Mouse (Mus musculus) olfactory bulb, adult 2 months (tissue): ENCODE results near the gene Celf3. TPM values are rescaled to one million over a fixed set of nuclear protein-coding genes. Genes with fewer than 3 reads are reported as not detected.

Experiments used
- H3K27ac ChIP-seq: fragments of 200-500 bp; 2 replicates; pipeline ENCODE4 v1.5.1; 2012; ENCODE audit warnings: low read depth, low read length; ENCODE audit not compliant: insufficient read depth
- H3K4me1 ChIP-seq: fragments of 200-500 bp; 2 replicates; pipeline ENCODE4 v1.6.1; 2012; ENCODE audit warnings: low read length; ENCODE audit not compliant: control insufficient read depth, insufficient read depth
- H3K4me3 ChIP-seq: fragments of 200-500 bp; 2 replicates; pipeline ENCODE4 v1.5.1; 2012; ENCODE audit warnings: mild to moderate bottlenecking, low read depth, low read length, moderate library complexity; ENCODE audit not compliant: insufficient read depth
- CTCF ChIP-seq: fragments of 200-500 bp; IDR thresholded peaks from 2 replicates; pipeline ENCODE4 v1.5.1; 2012; ENCODE audit warnings: low read depth, mild to moderate bottlenecking, low read length, moderate library complexity; ENCODE audit not compliant: insufficient read depth
- POLR2A ChIP-seq: fragments of 200-500 bp; IDR thresholded peaks from 2 replicates; pipeline ENCODE4 v1.6.1; 2012; ENCODE audit warnings: mild to moderate bottlenecking, low read depth, low read length, moderate library complexity; ENCODE audit not compliant: insufficient read depth
- WGBS: fragments of 180-500 bp; shearing (Covaris S2); methylation state at CpG from one replicate; pipeline ENCODE4 v1.1.7; 2018; 5-methylcytosine and 5-hydroxymethylcytosine counted together
- polyA plus RNA-seq: library from polyadenylated mRNA; stranded (reverse); fragments of >200 nt; gene quantifications from 2 replicates; pipeline ENCODE4 v1.2.4, GENCODE M21; 2012; ENCODE audit warnings: low replicate concordance; ENCODE audit not compliant: missing spikeins, insufficient read depth, insufficient read length

The Celf3 gene
- polyA plus RNA-seq, 1 experiment = not detected

DNA sequence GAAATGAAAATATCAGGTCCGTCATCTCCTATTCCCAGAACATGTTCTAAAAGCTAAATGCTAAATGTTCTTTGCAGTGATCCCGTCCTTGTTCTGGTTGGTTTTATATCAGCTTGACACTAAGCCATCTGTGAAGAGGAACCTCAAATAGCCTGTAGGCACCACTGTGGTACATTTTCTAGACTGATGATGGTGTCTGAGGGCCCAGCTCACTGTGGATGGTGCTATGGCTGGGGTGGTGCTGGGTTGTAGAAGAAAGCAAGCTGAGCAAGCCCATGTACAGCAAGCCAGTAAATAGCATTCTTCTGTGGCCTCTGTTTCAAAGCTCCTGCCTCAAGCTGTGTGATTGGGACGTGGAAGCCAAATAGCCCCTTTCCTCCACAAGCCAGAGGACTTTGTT is 21.0 kb upstream of the Celf3 start:
- no peak for TF ChIP-seq POLR2A
- no peak for TF ChIP-seq CTCF
- Histone ChIP-seq H3K27ac (no peak overlapping the region), H3K4me3 (no peak overlapping the region), H3K4me1 (peaks cover 2% of the 10 kb centered on the region; the same call in 1 of the 2 replicates)
- WGBS = 60% methylated on average over 3 of the region's 3 CpGs

GRCm38 (mm10) chr3:94459834-94460233 is 18.3 kb upstream of the Celf3 start:
- TF ChIP-seq CTCF (no peak), POLR2A (no peak)
- 94% methylated on average over 2 of the region's 2 CpGs for WGBS
- no peak overlapping the region for H3K4me3 ChIP-seq
- no peak overlapping the region for H3K27ac ChIP-seq
- peaks cover 13% of the 10 kb centered on the region for H3K4me1 ChIP-seq

DNA sequence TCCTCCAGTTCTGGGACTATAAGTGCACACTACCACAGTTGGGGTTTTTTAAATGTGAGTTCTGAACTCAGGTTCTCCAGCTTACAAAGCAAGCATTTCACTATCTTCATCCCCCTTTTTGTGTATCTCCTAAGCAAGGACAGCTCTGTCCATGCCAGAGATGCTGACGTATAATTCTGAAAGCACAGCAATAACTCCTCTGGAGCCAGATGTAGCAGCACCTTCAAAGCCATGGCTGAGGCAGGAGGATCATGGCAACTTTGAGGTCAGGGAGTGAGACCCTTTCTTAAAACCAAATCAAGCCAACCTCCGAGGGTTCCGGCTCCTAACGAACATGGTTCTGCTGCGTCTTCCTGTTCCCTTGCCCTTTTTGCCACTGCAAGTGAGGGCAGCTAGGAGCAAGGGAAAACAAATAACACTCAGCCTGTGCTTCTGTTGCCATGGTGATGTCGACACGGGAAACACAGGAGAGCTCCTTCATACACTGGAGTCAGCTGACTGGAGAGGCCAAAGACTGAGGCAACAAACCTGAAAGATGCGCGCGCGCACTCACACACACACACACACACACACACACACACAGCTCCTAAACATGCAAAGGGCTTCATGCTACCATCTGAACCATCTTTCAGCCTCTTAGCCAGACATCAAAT is 14.0 kb upstream of the Celf3 start:
- Histone ChIP-seq H3K4me1 (peaks cover 25% of the 10 kb centered on the region), H3K4me3 (no peak overlapping the region), H3K27ac (peak overlapping the region; percentile 87)
- TF ChIP-seq CTCF = no peak
- TF ChIP-seq POLR2A = no peak
- 23% methylated on average over 11 of the region's 11 CpGs for WGBS

- no peak overlapping the region for H3K4me3 ChIP-seq
- peak overlapping the region; percentile 98 for H3K27ac ChIP-seq
- 20% methylated on average over 13 of the region's 13 CpGs for WGBS
- TF ChIP-seq CTCF = no peak
- TF ChIP-seq POLR2A = no peak
- peaks cover 25% of the 10 kb centered on the region for H3K4me1 ChIP-seq
Measured at GRCm38 (mm10) chr3:94465632-94466430, 12.3 kb upstream of the Celf3 start.

DNA sequence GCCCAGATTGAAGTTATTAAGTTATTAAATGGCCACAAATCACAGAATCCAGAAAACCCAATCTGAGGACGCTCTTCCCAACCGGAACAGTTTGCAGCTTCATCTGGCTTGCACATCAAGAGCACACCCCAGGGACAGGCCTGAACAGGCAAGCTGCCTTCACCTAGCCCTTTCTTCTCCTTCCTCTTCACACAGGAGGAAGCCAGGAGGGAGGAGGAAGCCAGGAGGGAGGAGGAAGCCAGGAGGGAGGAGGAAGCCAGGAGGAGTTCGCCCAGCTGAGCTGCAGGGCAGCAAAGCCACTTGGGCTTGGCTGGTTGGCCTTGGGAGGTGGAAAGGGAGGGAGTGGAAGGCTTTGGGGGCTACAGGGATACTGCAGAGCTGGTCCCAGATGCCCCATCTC is 9.2 kb upstream of the Celf3 start:
- H3K4me3 ChIP-seq = no peak overlapping the region
- TF ChIP-seq CTCF (no peak), POLR2A (no peak)
- peaks cover 36% of the 10 kb centered on the region for H3K4me1 ChIP-seq
- 84% methylated on average over 3 of the region's 3 CpGs for WGBS
- no peak overlapping the region for H3K27ac ChIP-seq

DNA sequence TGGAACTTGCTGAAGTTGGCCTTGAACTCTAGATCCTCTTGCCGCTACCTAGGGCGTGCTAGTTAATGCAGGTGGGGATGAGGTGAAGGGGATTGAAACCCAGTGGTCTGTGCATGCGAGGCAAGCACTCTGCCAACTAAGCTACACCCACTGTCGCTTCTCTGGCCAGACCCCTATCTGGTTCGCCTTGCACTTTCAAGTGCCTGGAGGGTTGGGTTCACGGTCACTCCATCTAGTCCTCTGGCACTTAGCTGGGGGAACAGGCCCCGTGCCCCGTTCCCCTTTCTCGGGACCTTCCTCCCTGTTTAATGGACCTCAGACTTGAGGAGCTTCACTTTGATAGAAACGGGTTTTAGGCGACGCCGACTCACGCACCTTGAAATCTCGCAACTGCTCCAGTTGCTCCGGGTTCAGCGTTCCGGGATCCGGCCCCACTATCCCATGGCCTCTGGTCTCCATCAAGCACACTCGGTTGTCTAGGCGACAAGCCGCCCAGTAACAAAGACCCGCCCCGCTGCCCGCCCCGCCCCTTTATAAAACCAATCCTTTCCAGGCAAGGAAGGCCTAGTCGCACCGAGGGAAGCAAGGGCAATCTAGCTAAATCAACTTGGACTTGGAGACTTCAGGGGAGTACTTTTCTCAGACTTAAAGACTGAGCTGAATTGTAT is 5.5 kb upstream of the Celf3 start:
- no peak for TF ChIP-seq POLR2A
- no peak for TF ChIP-seq CTCF
- no peak overlapping the region for H3K27ac ChIP-seq
- H3K4me1 ChIP-seq = peaks cover 27% of the 10 kb centered on the region
- WGBS = 27% methylated on average over 28 of the region's 28 CpGs
- peak overlapping the region; percentile 16; the same call in 1 of the 2 replicates for H3K4me3 ChIP-seq

DNA sequence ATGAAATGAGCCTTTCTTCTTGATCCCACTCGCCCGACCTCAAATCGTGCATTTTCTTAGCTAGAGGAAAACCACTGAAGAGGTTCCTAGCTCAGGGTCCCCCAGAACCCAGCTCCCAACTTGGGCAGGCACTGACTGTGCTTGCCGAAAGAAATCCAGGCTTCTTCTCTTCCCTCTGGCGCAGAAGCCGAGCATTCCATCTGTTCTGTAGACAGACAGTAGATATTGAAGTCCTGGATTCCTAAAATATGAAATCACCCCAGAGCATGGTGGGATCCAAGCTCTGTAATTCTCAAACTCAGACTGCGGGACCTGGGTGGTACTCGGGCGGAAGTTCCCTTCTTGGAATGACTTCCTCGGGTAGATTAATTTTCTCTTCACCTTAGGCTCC is 5.0 kb upstream of the Celf3 start:
- H3K27ac ChIP-seq = no peak overlapping the region
- 43% methylated on average over 10 of the region's 10 CpGs for WGBS
- H3K4me1 ChIP-seq = peaks cover 27% of the 10 kb centered on the region
- TF ChIP-seq POLR2A (no peak), CTCF (no peak)
- H3K4me3 ChIP-seq = no peak overlapping the region

DNA sequence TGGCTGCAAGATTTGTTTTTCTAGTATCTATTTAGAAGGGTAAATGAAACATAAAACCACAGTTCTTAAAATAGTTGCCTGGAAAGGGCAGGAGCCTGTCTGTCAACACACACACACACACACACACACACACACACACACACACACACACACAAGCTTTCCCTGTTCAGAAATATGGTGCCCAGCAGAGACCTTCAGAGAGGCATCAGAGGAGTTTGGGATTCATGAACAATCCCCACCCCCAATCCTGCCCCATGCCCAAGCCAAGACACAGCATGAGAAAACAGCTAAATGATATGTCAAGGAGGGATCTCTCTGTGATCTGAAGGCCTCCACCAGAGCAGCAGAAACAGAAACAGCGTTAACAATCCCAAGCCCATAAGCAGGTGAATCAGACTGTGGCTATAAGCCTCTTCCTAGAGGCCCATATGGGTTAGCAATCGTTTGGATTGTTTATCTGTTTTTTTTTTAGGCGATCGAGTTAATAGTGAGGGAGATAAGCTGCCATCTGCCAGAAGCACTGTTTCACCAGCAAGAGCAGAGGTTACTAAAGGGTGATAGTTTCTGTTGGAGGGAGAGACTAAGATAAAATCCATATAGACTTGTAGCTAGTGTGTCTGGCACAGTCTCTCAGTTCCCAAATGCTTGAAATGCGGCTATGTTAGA is 4.4 kb upstream of the Celf3 start:
- no peak for TF ChIP-seq POLR2A
- TF ChIP-seq CTCF = no peak
- H3K4me1 ChIP-seq = peaks cover 27% of the 10 kb centered on the region
- no peak overlapping the region for H3K4me3 ChIP-seq
- H3K27ac ChIP-seq = no peak overlapping the region
- WGBS = 49% methylated on average over 5 of the region's 5 CpGs
